19 mouse cellular contexts compared by ENCODE assay signal in the genomic region with DNA sequence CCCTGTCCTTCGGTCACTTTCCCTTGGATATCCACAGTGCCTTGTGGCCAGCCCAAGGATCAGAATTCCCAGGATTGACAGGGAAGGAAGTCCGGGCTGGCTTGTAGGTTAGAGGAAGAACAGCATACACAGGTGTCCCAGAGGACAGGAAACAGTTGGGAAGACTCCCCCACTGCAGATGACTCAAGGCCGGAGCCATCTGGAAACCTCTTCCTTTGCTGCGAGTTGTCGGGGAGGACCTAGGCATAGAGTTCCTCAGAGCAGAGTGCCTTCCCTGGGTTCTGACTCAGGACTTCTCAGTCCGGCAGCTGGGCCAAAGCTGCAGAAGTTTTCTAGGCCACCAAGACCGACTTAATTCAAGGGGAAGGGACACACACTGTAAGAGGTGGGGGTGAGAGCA. TPM values are rescaled to one million over a fixed set of nuclear protein-coding genes. Genes with fewer than 3 reads are reported as not detected.
DNase-seq lines count a peak whose midpoint lies in the region; ATAC-seq and TF ChIP-seq lines count a peak whose summit lies in the region.
"Had no signal": no experiment of that assay in that cellular context is flagged by ENCODE, and none has a peak within 500 bp of the region (broad histone marks: within the 10 kb centered on the region; RNA-seq: fewer than 3 reads in every experiment).

No protein-coding gene starts in this region.

- TF ChIP-seq POLR2A in heart, adult 2 months (IDR thresholded peaks at IDR 0.05; ENCODE audit: insufficient read depth, low read depth, low read length), result peak; percentile 42; the same call in 1 of the 2 replicates

- H3K36me3 ChIP-seq in heart, adult 2 months (ENCODE audit: control insufficient read depth, insufficient read depth, low read length), result no peaks in the 10 kb centered on the region
- H3K36me3 ChIP-seq in lung, embryonic 14.5 days (ENCODE audit: insufficient read depth), result no peaks in the 10 kb centered on the region
- no peaks in the 10 kb centered on the region for H3K36me3 ChIP-seq in embryonic facial prominence, embryonic 10.5 days (replicated peaks)
- no peaks in the 10 kb centered on the region for H3K36me3 ChIP-seq in heart, postnatal 0 days (replicated peaks; ENCODE audit: control insufficient read depth, insufficient read depth, low read length)
- H3K36me3 ChIP-seq: embryonic facial prominence, embryonic 13.5 days; G1E; liver, embryonic 12.5 days; neural tube, embryonic 12.5 days had no signal

- peak; percentile 35 to 54 for DNase-seq in heart, adult 2 months
- DNase-seq in heart, adult 8-10 months (ENCODE audit: low spot score), result no peak
- DNase-seq in lung, embryonic 14.5 days, result peak; percentile 55
- DNase-seq in lung, postnatal 14 days, result no peak
- DNase-seq in embryonic facial prominence, embryonic 10.5 days (ENCODE audit: low spot score), result no peak
- no peak for DNase-seq in heart, postnatal 0 days (ENCODE audit: low spot score)
- no peak for DNase-seq in ovary, postnatal 10 days (ENCODE audit: low spot score)
- no peak for DNase-seq in thymus, postnatal 0 days (ENCODE audit: low spot score)
- DNase-seq: adrenal gland, postnatal 10 days; cerebellum, postnatal 36 days; gastrocnemius, postnatal 10 days; layer of hippocampus, adult 9-11 months; spleen, adult 18-20 months; thymus, adult 18-20 months had no signal

- no peak overlapping the region for H3K9ac ChIP-seq in heart, adult 2 months (ENCODE audit: low read depth, low read length)
- H3K9ac ChIP-seq in lung, embryonic 14.5 days, result no peak overlapping the region
- no peak overlapping the region for H3K9ac ChIP-seq in heart, postnatal 0 days (replicated peaks; ENCODE audit: low read depth, low read length)
- H3K9ac ChIP-seq: embryonic facial prominence, embryonic 13.5 days; liver, embryonic 12.5 days; neural tube, embryonic 12.5 days had no signal

- H3K9me3 ChIP-seq in lung, embryonic 14.5 days (ENCODE audit: low read depth, low read length), result no peaks in the 10 kb centered on the region
- no peaks in the 10 kb centered on the region for H3K9me3 ChIP-seq in embryonic facial prominence, embryonic 10.5 days
- no peaks in the 10 kb centered on the region for H3K9me3 ChIP-seq in heart, postnatal 0 days (replicated peaks; ENCODE audit: control insufficient read depth, low read length)
- H3K9me3 ChIP-seq: embryonic facial prominence, embryonic 13.5 days; G1E; liver, embryonic 12.5 days; neural tube, embryonic 12.5 days had no signal

- H3K4me2 ChIP-seq in lung, embryonic 14.5 days, result no peak overlapping the region
- no peak overlapping the region for H3K4me2 ChIP-seq in heart, postnatal 0 days (ENCODE audit: low read depth, low read length)
- H3K4me2 ChIP-seq: embryonic facial prominence, embryonic 13.5 days; liver, embryonic 12.5 days had no signal

- peak; percentile 90 for TF ChIP-seq EP300 in heart, adult 2 months (IDR thresholded peaks at IDR 0.05; ENCODE audit: insufficient read depth, low read depth, low read length)
- TF ChIP-seq EP300 in heart, postnatal 0 days (IDR thresholded peaks at IDR 0.05; ENCODE audit: low read depth), result peak; percentile 96

- WGBS in heart, adult 2 months, result 50% methylated on average over 7 of the region's 7 CpGs
- WGBS in lung, embryonic 14.5 days, result 66% methylated on average over 7 of the region's 7 CpGs
- 66% methylated on average over 7 of the region's 7 CpGs for whole genome bisulfite sequencing in embryonic facial prominence, embryonic 10.5 days
- WGBS in heart, postnatal 0 days, result 51% methylated on average over 7 of the region's 7 CpGs

- H3K79me2 ChIP-seq in heart, adult 2 months (replicated peaks; ENCODE audit: control insufficient read depth, insufficient read depth, low read length), result no peaks in the 10 kb centered on the region

- H3K4me1 ChIP-seq in heart, adult 2 months (ENCODE audit: control insufficient read depth, insufficient read depth, low read length), result peaks cover 4% of the 10 kb centered on the region
- no peaks in the 10 kb centered on the region for H3K4me1 ChIP-seq in lung, embryonic 14.5 days (ENCODE audit: insufficient read depth)
- peaks cover 21% of the 10 kb centered on the region for H3K4me1 ChIP-seq in embryonic facial prominence, embryonic 10.5 days
- no peaks in the 10 kb centered on the region for H3K4me1 ChIP-seq in heart, postnatal 0 days (ENCODE audit: control insufficient read depth, insufficient read depth)
- H3K4me1 ChIP-seq: liver, embryonic 12.5 days; neural tube, embryonic 12.5 days had no signal

- no peak for TF ChIP-seq CTCF in heart, adult 2 months (IDR thresholded peaks at IDR 0.05)
- TF ChIP-seq CTCF in lung, embryonic 14.5 days (IDR thresholded peaks at IDR 0.05; ENCODE audit: low read depth), result no peak
- TF ChIP-seq CTCF in heart, postnatal 0 days (IDR thresholded peaks at IDR 0.05; ENCODE audit: low read depth), result no peak

- no peaks in the 10 kb centered on the region for H3K27me3 ChIP-seq in heart, adult 2 months (ENCODE audit: control insufficient read depth, insufficient read depth, low read length)
- no peaks in the 10 kb centered on the region for H3K27me3 ChIP-seq in lung, embryonic 14.5 days (ENCODE audit: insufficient read depth, low read length)
- no peaks in the 10 kb centered on the region for H3K27me3 ChIP-seq in embryonic facial prominence, embryonic 10.5 days (replicated peaks; ENCODE audit: low read depth, poor library complexity, severe bottlenecking)
- H3K27me3 ChIP-seq in heart, postnatal 0 days (ENCODE audit: control insufficient read depth, insufficient read depth, low read length), result no peaks in the 10 kb centered on the region
- H3K27me3 ChIP-seq: embryonic facial prominence, embryonic 13.5 days; neural tube, embryonic 12.5 days had no signal

- ATAC-seq in lung, embryonic 14.5 days (ENCODE audit: insufficient read depth), result peak; percentile 31; the same call in 1 of the 2 replicates
- peak; percentile 77 for ATAC-seq in heart, postnatal 0 days (ENCODE audit: insufficient read depth, low read depth)
- ATAC-seq: forebrain, embryonic 16.5 days; liver, embryonic 12.5 days had no signal

- H3K4me3 ChIP-seq in heart, adult 2 months, result no peak overlapping the region
- H3K4me3 ChIP-seq in lung, embryonic 14.5 days (ENCODE audit: low read depth, low read length), result no peak overlapping the region
- 0 out of 2 replicates have a peak overlapping the region, but pooled peaks have one; percentile 13 for H3K4me3 ChIP-seq in embryonic facial prominence, embryonic 10.5 days
- no peak overlapping the region for H3K4me3 ChIP-seq in heart, postnatal 0 days (ENCODE audit: low read depth, low read length)
- H3K4me3 ChIP-seq: embryonic facial prominence, embryonic 13.5 days; liver, embryonic 12.5 days; neural tube, embryonic 12.5 days had no signal

- no peak overlapping the region; the same call in 1 of the 2 replicates for H3K27ac ChIP-seq in heart, adult 2 months
- H3K27ac ChIP-seq in lung, embryonic 14.5 days (ENCODE audit: low read depth), result peak overlapping the region; percentile 50; the same call in 1 of the 2 replicates
- no peak overlapping the region for H3K27ac ChIP-seq in embryonic facial prominence, embryonic 10.5 days (replicated peaks)
- H3K27ac ChIP-seq in heart, postnatal 0 days (ENCODE audit: low read depth), result peak overlapping the region; percentile 47; the same call in 1 of the 2 replicates
- H3K27ac ChIP-seq: embryonic facial prominence, embryonic 13.5 days; liver, embryonic 12.5 days; neural tube, embryonic 12.5 days had no signal

- intact Hi-C loops in heart, adult 2 months (cut with DNase I), result no loop called here

RNA-seq across cellular contexts. Expression of gene Bahcc1, which starts 33.0 kb away (rescaled TPM):
- total RNA-seq in heart, adult 2 months (2021), result 1 to 10 TPM; 5.4 to 9.7 TPM
- 5.9 and 6.4 TPM in 2 replicates for polyA plus RNA-seq in heart, adult 2 months (2012; rRNA removed)
- total RNA-seq in heart, adult 8-10 months (2022), result 10 to 100 TPM in 2 of 4 experiments, 1 to 10 TPM in 2; 6.2 to 12.6 (median 9.3) TPM
- 14.3 and 15.6 TPM in 2 replicates for polyA plus RNA-seq in lung, embryonic 14.5 days (2014; fragmentation: Nextera tagmentation; extraction: Ambion mirVana)
- polyA plus RNA-seq in embryonic facial prominence, embryonic 10.5 days (2016; fragmentation: Nextera tagmentation; extraction: Ambion mirVana), result 18.0 and 18.4 TPM in 2 replicates
- 12.2 and 13.1 TPM in 2 replicates for total RNA-seq in heart, postnatal 0 days (2014; rRNA removed; ENCODE audit: low replicate concordance)
- 2.8 and 3.5 TPM in 2 replicates for polyA plus RNA-seq in heart, postnatal 0 days (2015; fragmentation: Nextera tagmentation; extraction: Ambion mirVana)
- 3.3 and 4.6 TPM in 2 replicates for polyA plus RNA-seq in thymus, postnatal 0 days (2015; fragmentation: Nextera tagmentation; extraction: Ambion mirVana)

RNA-seq across cellular contexts. Expression of gene Slc38a10, which starts 48.6 kb away (rescaled TPM):
- 10 to 100 TPM; 83.1 to 89.6 TPM for total RNA-seq in heart, adult 2 months (2021)
- 84.5 and 128 TPM in 2 replicates for polyA plus RNA-seq in heart, adult 2 months (2012; rRNA removed)
- total RNA-seq in heart, adult 8-10 months (2022), result 100 to 1,000 TPM in 1 of 4 experiments, 10 to 100 TPM in 3; 88.9 to 104 (median 91.6) TPM
- polyA plus RNA-seq in lung, embryonic 14.5 days (2014; fragmentation: Nextera tagmentation; extraction: Ambion mirVana), result 77.2 and 83.9 TPM in 2 replicates
- polyA plus RNA-seq in embryonic facial prominence, embryonic 10.5 days (2016; fragmentation: Nextera tagmentation; extraction: Ambion mirVana), result 99.0 and 103 TPM in 2 replicates
- total RNA-seq in heart, postnatal 0 days (2014; rRNA removed; ENCODE audit: low replicate concordance), result 113 and 139 TPM in 2 replicates
- 56.2 and 65.9 TPM in 2 replicates for polyA plus RNA-seq in heart, postnatal 0 days (2015; fragmentation: Nextera tagmentation; extraction: Ambion mirVana)
- 58.9 and 60.9 TPM in 2 replicates for polyA plus RNA-seq in thymus, postnatal 0 days (2015; fragmentation: Nextera tagmentation; extraction: Ambion mirVana)

Comparison
In these comparisons a context has a peak if more than half of its experiments do, and no peak if none do; other contexts are left out.
1. DNase-seq: peak in heart, adult 2 months (2 of 2) and lung, embryonic 14.5 days (single experiment); none in heart, adult 8-10 months (single experiment), lung, postnatal 14 days (single experiment), embryonic facial prominence, embryonic 10.5 days (single experiment), heart, postnatal 0 days (single experiment), ovary, postnatal 10 days (single experiment) and thymus, postnatal 0 days (single experiment).
2. H3K27ac ChIP-seq: peak in lung, embryonic 14.5 days (single experiment) and heart, postnatal 0 days (single experiment); none in heart, adult 2 months (single experiment) and embryonic facial prominence, embryonic 10.5 days (single experiment).